Mouse (Mus musculus): ENCODE data around the gene Hmgcs2. TPM values are rescaled to one million over a fixed set of nuclear protein-coding genes. Genes with fewer than 3 reads are reported as not detected.

Hmgcs2 gene
- polyA plus RNA-seq, 1 experiment: 14.9 TPM

DNA sequence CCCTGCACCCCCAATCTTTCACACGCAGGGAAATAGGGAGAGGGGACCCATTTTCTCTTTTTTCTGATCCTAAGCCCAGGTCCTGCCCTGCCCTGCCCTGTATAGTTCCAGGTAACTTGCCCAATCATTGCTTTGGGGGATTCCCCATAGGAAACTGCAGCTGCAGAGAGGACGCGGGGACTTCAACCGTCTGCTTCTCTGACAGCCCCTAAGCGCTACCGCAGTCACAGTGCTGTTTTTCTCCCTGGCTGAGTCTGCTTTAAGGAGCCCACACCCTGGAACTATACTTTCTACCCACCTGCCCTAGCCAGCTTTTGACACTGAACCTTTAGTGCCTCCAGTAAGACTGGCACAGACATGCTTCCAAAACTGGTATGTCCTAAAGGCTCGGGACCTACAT lies 55.7 kb downstream of the Hmgcs2 start:
- DNase-seq (ENCODE audit: extremely low spot score in 1 of 2, low spot score in 1 of 2): no peak

GRCm38 (mm10) chr3:98336661-98337654 lies 56.7 kb downstream of the Hmgcs2 start:
- no peak for DNase-seq (ENCODE audit: extremely low spot score in 1 of 2, low spot score in 1 of 2)

- DNase-seq (ENCODE audit: extremely low spot score in 1 of 2, low spot score in 1 of 2): peak in 1 of 2 experiments; percentile 52
Observed at GRCm38 (mm10) chr3:98338584-98339041, 58.4 kb downstream of the Hmgcs2 start.

- peak in 1 of 2 experiments; percentile 38 for DNase-seq (ENCODE audit: extremely low spot score in 1 of 2, low spot score in 1 of 2)
Observed at GRCm38 (mm10) chr3:98339097-98339705, 59.0 kb downstream of the Hmgcs2 start.

GRCm38 (mm10) chr3:98339706-98340109 lies 59.5 kb downstream of the Hmgcs2 start, which contains the start of gene Phgdh:
Gene Phgdh, minus strand, starts transcription at chr3:98339990.
- DNase-seq (ENCODE audit: extremely low spot score in 1 of 2, low spot score in 1 of 2): peak in 1 of 2 experiments; percentile 49

- DNase-seq (ENCODE audit: extremely low spot score in 1 of 2, low spot score in 1 of 2): no peak
Observed at GRCm38 (mm10) chr3:98340818-98341594, 60.8 kb downstream of the Hmgcs2 start.

DNA sequence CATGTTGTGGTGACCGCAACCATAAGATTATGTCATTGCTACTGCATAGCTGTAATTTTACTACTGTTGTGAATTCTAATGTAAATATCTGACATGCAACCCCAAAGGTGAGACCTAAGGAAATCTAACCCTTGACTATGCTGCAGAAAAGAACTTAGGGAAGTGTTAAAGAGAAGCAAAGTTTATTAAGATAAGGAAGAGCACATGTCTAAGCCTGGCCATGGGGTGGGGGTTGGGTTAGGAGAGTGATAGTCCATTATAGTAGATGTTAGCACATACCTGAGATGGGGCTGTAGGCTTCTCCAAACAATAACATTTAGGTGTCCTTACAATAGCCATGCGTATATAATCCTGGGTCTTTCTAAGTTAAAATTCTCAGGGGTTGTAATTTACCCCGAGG lies 63.0 kb downstream of the Hmgcs2 start:
- no peak for DNase-seq (ENCODE audit: extremely low spot score in 1 of 2, low spot score in 1 of 2)

DNA sequence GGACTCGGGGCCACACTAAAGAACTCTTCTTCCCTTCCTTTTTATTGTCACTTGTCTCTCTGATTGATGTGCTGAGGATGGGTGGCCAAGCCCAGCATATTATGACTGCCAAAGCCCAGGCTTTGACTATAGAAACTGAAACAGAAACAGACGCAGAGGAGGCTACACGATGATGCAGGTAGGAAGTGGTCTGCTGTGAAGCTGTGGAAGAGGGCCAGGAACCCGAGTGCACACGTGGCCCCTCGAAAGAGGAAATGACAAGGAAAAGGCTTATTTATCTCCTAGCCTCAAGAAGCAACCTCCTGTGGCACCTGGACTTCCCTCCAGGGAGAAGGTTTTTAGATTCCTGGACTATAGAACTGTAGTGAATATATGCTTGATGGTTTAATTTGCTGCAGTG lies 67.9 kb downstream of the Hmgcs2 start:
- no peak for DNase-seq (ENCODE audit: extremely low spot score in 1 of 2, low spot score in 1 of 2)

- DNase-seq (ENCODE audit: extremely low spot score in 1 of 2, low spot score in 1 of 2): no peak
Observed at GRCm38 (mm10) chr3:98348705-98349104, 68.5 kb downstream of the Hmgcs2 start.

GRCm38 (mm10) chr3:98353892-98354291 lies 73.7 kb downstream of the Hmgcs2 start:
- DNase-seq (ENCODE audit: extremely low spot score in 1 of 2, low spot score in 1 of 2): peak in 1 of 2 experiments; percentile 91

GRCm38 (mm10) chr3:98355344-98356025 lies 75.2 kb downstream of the Hmgcs2 start:
- no peak for DNase-seq (ENCODE audit: extremely low spot score in 1 of 2, low spot score in 1 of 2)

GRCm38 (mm10) chr3:98356026-98356365 lies 75.8 kb downstream of the Hmgcs2 start:
- DNase-seq (ENCODE audit: extremely low spot score in 1 of 2, low spot score in 1 of 2): no peak

- no peak for DNase-seq (ENCODE audit: extremely low spot score in 1 of 2, low spot score in 1 of 2)
Observed at GRCm38 (mm10) chr3:98356632-98357370, 76.6 kb downstream of the Hmgcs2 start.

Other genes starting within 250 kb of the Hmgcs2 start
- gene Adam30, start 119.8 kb upstream of the Hmgcs2 start, polyA plus RNA-seq (2012; rRNA removed): not detected in 2 replicates
- gene Reg4, start 58.3 kb upstream of the Hmgcs2 start, polyA plus RNA-seq (2012; rRNA removed): 0.13 TPM in 1 of 2 replicates, not detected in the other
- gene Phgdh, start 59.6 kb downstream of the Hmgcs2 start, polyA plus RNA-seq (2012; rRNA removed): 119 and 136 TPM in 2 replicates
- 17.0 TPM in 2 replicates for gene Zfp697, start 102.0 kb downstream of the Hmgcs2 start, polyA plus RNA-seq (2012; rRNA removed)
- gene Gm4450, start 176.7 kb downstream of the Hmgcs2 start, polyA plus RNA-seq (2012; rRNA removed): not detected in 2 replicates
- gene Hsd3b4, start 230.1 kb downstream of the Hmgcs2 start, polyA plus RNA-seq (2012; rRNA removed): not detected in 2 replicates

Data from frontal cortex, adult 2 months (tissue).